Mouse (Mus musculus) neural tube, embryonic 11.5 days (tissue): Measurements from ENCODE around the gene Sec61b. TPM values are rescaled to one million over a fixed set of nuclear protein-coding genes. Genes with fewer than 3 reads are reported as not detected.

ENCODE experiments used
- ATAC-seq: fragments of 200-750 bp; cut with Nextera tagmentation; 2 replicates; pipeline ENCODE4 v1.8.0; 2017; ENCODE audit warnings: moderate number of reproducible peaks, mild to moderate bottlenecking, moderate TSS enrichment, moderate library complexity; ENCODE audit not compliant: insufficient read depth, low FRiP score, low TSS enrichment
- DNase-seq: peaks from one replicate; pipeline ENCODE4 v3.0.0-alpha.2; 2015; ENCODE audit warnings: low spot score
- H3K27ac ChIP-seq: fragments of 300-500 bp; sonication (generic); 2 replicates; pipeline ENCODE4 v1.5.1; 2014; ENCODE audit warnings: low read depth, mild to moderate bottlenecking, low read length
- H3K27me3 ChIP-seq: fragments of 300-500 bp; sonication (generic); 2 replicates; pipeline ENCODE4 v1.6.1; 2014; ENCODE audit warnings: mild to moderate bottlenecking, low read length, mixed read lengths; ENCODE audit not compliant: control insufficient read depth, insufficient read depth
- H3K36me3 ChIP-seq: fragments of 300-500 bp; sonication (generic); 2 replicates; pipeline ENCODE4 v1.6.1; 2014; ENCODE audit warnings: mild to moderate bottlenecking, low read length, moderate library complexity, mixed read lengths; ENCODE audit not compliant: control insufficient read depth, insufficient read depth
- H3K4me1 ChIP-seq: fragments of 300-500 bp; sonication (generic); 2 replicates; pipeline ENCODE4 v1.6.1; 2014; ENCODE audit warnings: low read length, mixed read lengths; ENCODE audit not compliant: control insufficient read depth, insufficient read depth
- H3K4me2 ChIP-seq: fragments of 300-500 bp; sonication (generic); 2 replicates; pipeline ENCODE4 v1.6.1; 2014; ENCODE audit warnings: low read depth, mild to moderate bottlenecking, moderate library complexity
- H3K4me3 ChIP-seq: fragments of 300-500 bp; sonication (generic); 2 replicates; pipeline ENCODE4 v1.5.1; 2014; ENCODE audit warnings: low read depth, low read length
- H3K9ac ChIP-seq: fragments of 300-500 bp; sonication (generic); 2 replicates; pipeline ENCODE4 v1.6.1; 2014; ENCODE audit warnings: mild to moderate bottlenecking, low read length
- H3K9me3 ChIP-seq: fragments of 300-500 bp; sonication (generic); 2 replicates; pipeline ENCODE4 v1.6.1; 2016; ENCODE audit warnings: low read length; ENCODE audit not compliant: control insufficient read depth
- WGBS: fragments of 180-500 bp; shearing (Covaris S2); extraction: QIAGEN DNeasy Blood & Tissue Kit; methylation state at CpG from one replicate; pipeline ENCODE4 v1.1.7; 2014; 5-methylcytosine and 5-hydroxymethylcytosine counted together
- polyA plus RNA-seq: library from polyadenylated mRNA; unstranded; fragments of >200 nt; fragmentation: Nextera tagmentation; extraction: Ambion mirVana; gene quantifications from 2 replicates; pipeline ENCODE4 v1.2.1, GENCODE M21; 2014

Sec61b gene
- polyA plus RNA-seq, result 350 and 400 TPM in 2 replicates

GRCm38 (mm10) chr4:47473968-47474729 lies at the start of gene Sec61b, which contains the start of gene Alg2:
Sec61b (plus strand) TSS chr4:47474658.
Alg2 (minus strand) TSS chr4:47474333.
- Histone ChIP-seq H3K4me3 (peak within 1 kb of the TSS; percentile 78), H3K4me2 (peak within 1 kb of the TSS; percentile 57), H3K4me1 (peaks cover 8% of the 10 kb centered on the region), H3K36me3 (peaks cover 20% of the 10 kb centered on the region), H3K27me3 (no peaks in the 10 kb centered on the region), H3K9me3 (no peaks in the 10 kb centered on the region), H3K9ac (peak within 1 kb of the TSS; percentile 90), H3K27ac (peak within 1 kb of the TSS; percentile 94)
- WGBS, result under 1% methylated on average over 58 of the region's 58 CpGs
- peak; percentile 94 for ATAC-seq
- DNase-seq, result peak; percentile 98

DNA sequence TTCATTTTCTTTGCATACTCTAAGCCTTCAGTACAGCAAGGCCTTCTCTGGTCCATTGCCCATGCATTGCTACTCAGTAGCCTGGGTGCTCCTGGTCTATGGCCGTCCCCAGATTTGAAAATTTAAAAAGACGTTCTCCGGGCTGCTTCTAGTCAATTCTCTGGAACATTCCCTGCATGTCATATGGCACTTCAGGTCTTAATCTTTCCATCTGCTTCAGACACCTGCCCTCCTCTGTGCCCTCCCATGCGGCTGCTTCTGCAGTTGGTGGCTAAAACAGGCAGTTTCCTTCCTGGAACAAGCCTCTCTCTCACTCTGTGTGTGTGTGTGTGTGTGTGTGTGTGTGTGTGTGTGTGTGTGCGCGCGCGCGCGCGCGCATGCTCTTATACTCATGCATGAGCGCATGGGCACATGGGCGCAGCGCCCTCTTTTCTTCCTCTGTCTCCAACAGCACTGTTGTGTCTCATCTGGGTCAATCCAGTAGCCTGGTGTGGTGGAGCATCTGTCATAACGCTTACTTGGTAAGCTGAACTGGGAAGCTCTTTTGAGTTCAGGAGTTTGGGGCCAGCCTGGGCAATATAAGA lies 49.1 kb upstream of the Sec61b start:
- Histone ChIP-seq H3K4me3 (no peak overlapping the region), H3K27me3 (no peaks in the 10 kb centered on the region), H3K9ac (no peak overlapping the region), H3K9me3 (no peaks in the 10 kb centered on the region), H3K36me3 (no peaks in the 10 kb centered on the region), H3K27ac (no peak overlapping the region), H3K4me2 (no peak overlapping the region), H3K4me1 (peaks cover 5% of the 10 kb centered on the region; the same call in 1 of the 2 replicates)
- ATAC-seq, result no peak
- 93% methylated on average over 16 of the region's 16 CpGs for WGBS
- no peak for DNase-seq

GRCm38 (mm10) chr4:47427606-47428005 lies 46.9 kb upstream of the Sec61b start:
- WGBS, result 76% methylated on average over 3 of the region's 3 CpGs
- ATAC-seq (no peak), DNase-seq (no peak)
- Histone ChIP-seq H3K4me1 (peaks cover 5% of the 10 kb centered on the region; the same call in 1 of the 2 replicates), H3K36me3 (no peaks in the 10 kb centered on the region), H3K9ac (no peak overlapping the region), H3K4me2 (no peak overlapping the region), H3K27ac (no peak overlapping the region), H3K9me3 (no peaks in the 10 kb centered on the region), H3K4me3 (no peak overlapping the region), H3K27me3 (no peaks in the 10 kb centered on the region)

- H3K36me3 ChIP-seq, result no peaks in the 10 kb centered on the region
- H3K27me3 ChIP-seq, result no peaks in the 10 kb centered on the region
- no peak overlapping the region for H3K27ac ChIP-seq
- 76% methylated on average over 6 of the region's 6 CpGs for WGBS
- H3K4me3 ChIP-seq, result no peak overlapping the region
- no peaks in the 10 kb centered on the region for H3K4me1 ChIP-seq
- no peak overlapping the region for H3K4me2 ChIP-seq
- ATAC-seq (no peak), DNase-seq (no peak)
- H3K9ac ChIP-seq, result no peak overlapping the region
- no peaks in the 10 kb centered on the region for H3K9me3 ChIP-seq
Observed at GRCm38 (mm10) chr4:47430557-47430956, 43.9 kb upstream of the Sec61b start.

DNA sequence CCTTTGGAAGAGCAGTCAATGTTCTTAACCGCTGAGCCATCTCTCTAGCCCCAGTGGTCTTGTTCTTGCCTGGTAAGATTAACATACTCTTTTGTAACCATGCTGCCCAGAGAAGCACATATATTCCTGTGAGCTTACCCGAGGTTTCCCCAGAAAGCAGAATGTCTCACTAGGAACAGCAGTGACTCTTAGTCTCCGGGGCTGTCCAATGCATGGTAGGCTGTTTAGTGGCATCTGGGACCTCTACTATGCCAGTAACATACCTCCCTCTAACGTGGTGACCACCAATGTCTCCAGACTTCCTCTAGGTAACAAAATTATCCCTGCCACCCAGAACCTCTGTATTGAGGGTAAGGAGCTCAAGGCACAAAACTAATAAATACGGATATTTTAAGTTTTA lies 43.4 kb upstream of the Sec61b start:
- 87% methylated on average over 5 of the region's 5 CpGs for WGBS
- H3K27me3 ChIP-seq, result no peaks in the 10 kb centered on the region

DNA sequence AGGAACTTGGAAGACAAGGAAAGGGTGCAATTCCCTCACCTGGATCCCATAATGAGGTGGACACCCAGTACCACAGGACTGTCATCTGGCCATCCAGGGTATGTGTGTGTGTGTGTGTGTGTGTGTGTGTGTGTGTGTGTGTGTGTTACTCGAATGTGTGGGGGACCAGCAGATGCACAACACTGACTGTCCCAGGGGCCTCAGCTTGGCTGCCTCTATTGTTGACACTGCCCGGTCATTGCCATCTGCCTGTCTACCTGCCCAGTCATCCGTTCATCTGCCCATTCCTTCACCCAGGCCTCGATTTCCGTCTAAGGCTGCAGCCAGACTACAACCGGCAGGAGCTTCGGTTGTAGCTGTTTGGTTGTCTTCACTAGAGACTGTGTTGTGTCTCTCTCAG lies 41.7 kb upstream of the Sec61b start:
- Histone ChIP-seq H3K9ac (no peak overlapping the region), H3K4me3 (no peak overlapping the region), H3K4me1 (peaks cover 10% of the 10 kb centered on the region; the same call in 1 of the 2 replicates), H3K4me2 (no peak overlapping the region), H3K27me3 (no peaks in the 10 kb centered on the region), H3K9me3 (no peaks in the 10 kb centered on the region), H3K36me3 (no peaks in the 10 kb centered on the region), H3K27ac (no peak overlapping the region)
- WGBS, result 90% methylated on average over 6 of the region's 7 CpGs
- no peak for DNase-seq
- no peak for ATAC-seq

More for the DNA sequence above, 43.4 kb upstream of the Sec61b start:
- Histone ChIP-seq H3K4me3 (no peak overlapping the region), H3K36me3 (no peaks in the 10 kb centered on the region), H3K4me1 (no peaks in the 10 kb centered on the region), H3K4me2 (no peak overlapping the region), H3K9ac (no peak overlapping the region), H3K27ac (no peak overlapping the region), H3K9me3 (no peaks in the 10 kb centered on the region)
- no peak for ATAC-seq
- DNase-seq, result no peak

DNA sequence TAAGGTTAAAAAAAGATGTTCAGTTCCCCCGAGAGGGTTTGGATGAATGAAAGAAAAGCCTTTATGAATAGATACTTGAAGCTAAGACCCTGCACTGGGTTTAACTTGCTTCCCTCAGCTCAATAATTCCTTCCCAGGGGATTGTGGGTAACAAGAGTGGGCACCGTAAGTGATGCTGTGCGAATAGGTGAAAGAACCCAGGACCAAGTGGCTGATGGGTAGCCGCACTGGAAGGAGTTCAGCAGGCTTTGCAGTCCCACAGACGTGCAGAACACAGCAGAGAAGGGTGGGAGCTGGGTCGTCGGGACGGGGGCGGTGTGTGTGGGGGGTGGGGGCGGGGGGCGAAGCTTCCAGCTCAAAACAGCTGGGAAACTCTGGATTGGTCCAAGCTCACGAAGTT lies 39.3 kb upstream of the Sec61b start:
- H3K4me1 ChIP-seq, result peaks cover 10% of the 10 kb centered on the region; the same call in 1 of the 2 replicates
- no peak overlapping the region for H3K4me3 ChIP-seq
- DNase-seq (no peak), ATAC-seq (no peak)
- no peaks in the 10 kb centered on the region for H3K27me3 ChIP-seq
- 76% methylated on average over 12 of the region's 12 CpGs for WGBS
- no peak overlapping the region for H3K27ac ChIP-seq
- H3K4me2 ChIP-seq, result no peak overlapping the region
- H3K36me3 ChIP-seq, result no peaks in the 10 kb centered on the region
- H3K9me3 ChIP-seq, result no peaks in the 10 kb centered on the region
- no peak overlapping the region for H3K9ac ChIP-seq

DNA sequence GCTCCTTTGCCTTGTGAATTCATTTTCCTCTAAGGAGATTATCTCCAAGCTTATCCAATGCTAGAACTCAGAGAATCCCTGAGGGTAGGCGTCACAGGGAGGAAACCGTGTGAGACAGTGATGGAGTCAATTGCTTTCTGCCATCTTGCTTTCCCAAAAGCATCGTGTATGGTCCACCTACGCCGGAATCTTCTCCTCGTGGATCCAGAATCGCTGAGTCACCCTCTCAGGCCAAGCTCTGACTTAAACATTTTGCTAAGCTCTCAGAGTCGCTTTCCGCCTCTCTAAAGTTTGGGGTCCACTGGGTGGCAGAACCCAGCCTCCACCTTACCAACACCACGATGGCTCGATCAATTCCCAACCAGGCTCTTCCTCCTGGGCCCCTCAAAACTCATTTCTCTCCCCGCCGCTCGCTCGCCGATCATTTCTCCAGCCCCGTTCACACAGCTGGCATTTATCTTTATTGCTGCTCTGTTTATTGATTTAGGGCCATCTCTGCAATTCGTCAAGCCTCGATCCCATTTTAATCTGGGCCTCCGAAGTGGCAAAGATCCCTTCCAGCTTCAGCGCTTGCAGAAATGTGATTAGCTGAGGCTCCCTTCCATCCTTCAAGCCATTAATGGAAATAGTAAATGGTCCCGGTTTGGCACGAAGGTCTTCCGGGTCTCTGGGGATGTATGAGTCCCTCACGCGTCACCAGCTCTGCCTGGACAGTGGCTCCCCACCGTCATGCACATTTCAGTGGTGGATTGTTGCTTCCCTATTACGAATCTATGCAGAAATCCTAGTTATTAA lies 38.7 kb upstream of the Sec61b start:
- no peak for DNase-seq
- H3K9ac ChIP-seq, result no peak overlapping the region
- H3K9me3 ChIP-seq, result no peaks in the 10 kb centered on the region
- H3K36me3 ChIP-seq, result no peaks in the 10 kb centered on the region
- H3K4me1 ChIP-seq, result peaks cover 10% of the 10 kb centered on the region; the same call in 1 of the 2 replicates
- no peak for ATAC-seq
- 60% methylated on average over 28 of the region's 28 CpGs for WGBS
- H3K4me3 ChIP-seq, result no peak overlapping the region
- no peaks in the 10 kb centered on the region for H3K27me3 ChIP-seq
- H3K27ac ChIP-seq, result 0 out of 2 replicates have a peak overlapping the region, but pooled peaks have one; percentile 20
- no peak overlapping the region for H3K4me2 ChIP-seq
